Mouse (Mus musculus) midbrain, embryonic 13.5 days (tissue): ENCODE measurements at regions not wholly inside any gene's neighbourhood (a gene's known extent, or its start where the extent isn't known, plus 50 kb on each side); places are given as distances from the start of the nearest gene placed in this dataset.

Experiments used
- ATAC-seq: fragments of 200-750 bp; cut with Nextera tagmentation; 2 replicates; pipeline ENCODE4 v1.8.0; 2017; ENCODE audit warnings: mild to moderate bottlenecking, moderate TSS enrichment, moderate library complexity
- H3K27ac ChIP-seq: fragments of 300-500 bp; sonication (generic); 2 replicates; pipeline ENCODE4 v1.5.1; 2015; ENCODE audit warnings: inconsistent platforms, mild to moderate bottlenecking, moderate library complexity
- H3K27me3 ChIP-seq: fragments of 300-500 bp; sonication (generic); 2 replicates; pipeline ENCODE4 v1.6.1; 2015; ENCODE audit warnings: mild to moderate bottlenecking, inconsistent platforms
- H3K36me3 ChIP-seq: fragments of 300-500 bp; sonication (generic); 2 replicates; pipeline ENCODE4 v1.6.1; 2015; ENCODE audit warnings: mild to moderate bottlenecking, inconsistent platforms
- H3K4me1 ChIP-seq: fragments of 300-500 bp; sonication (generic); replicated peaks from 2 replicates; pipeline ENCODE4 v1.6.1; 2015; ENCODE audit warnings: inconsistent platforms
- H3K4me2 ChIP-seq: fragments of 300-500 bp; sonication (generic); replicated peaks from 2 replicates; pipeline ENCODE4 v1.6.1; 2015; ENCODE audit warnings: moderate library complexity, mild to moderate bottlenecking, inconsistent platforms
- H3K4me3 ChIP-seq: fragments of 300-500 bp; sonication (generic); replicated peaks from 2 replicates; pipeline ENCODE4 v1.5.1; 2015; ENCODE audit warnings: mild to moderate bottlenecking, inconsistent platforms
- H3K9ac ChIP-seq: fragments of 300-500 bp; sonication (generic); replicated peaks from 2 replicates; pipeline ENCODE4 v1.6.1; 2015; ENCODE audit warnings: mild to moderate bottlenecking, inconsistent platforms
- H3K9me3 ChIP-seq: fragments of 300-500 bp; sonication (generic); 2 replicates; pipeline ENCODE4 v1.6.1; 2016; ENCODE audit warnings: mild to moderate bottlenecking, inconsistent platforms
- WGBS: fragments of 180-500 bp; shearing (Covaris S2); methylation state at CpG from one replicate; pipeline ENCODE4 v1.1.7; 2015; 5-methylcytosine and 5-hydroxymethylcytosine counted together

GRCm38 (mm10) chr1:34749161-34750040, 93.5 kb downstream of the Fam168b start:
- ATAC-seq, result peak; percentile 25
- H3K9me3 ChIP-seq, result no peaks in the 10 kb centered on the region
- peaks cover 23% of the 10 kb centered on the region for H3K4me1 ChIP-seq
- no peaks in the 10 kb centered on the region for H3K36me3 ChIP-seq
- peak overlapping the region; percentile 94 for H3K4me2 ChIP-seq
- 14% methylated on average over 14 of the region's 14 CpGs for WGBS
- H3K27ac ChIP-seq, result no peak overlapping the region
- H3K27me3 ChIP-seq, result peaks cover 51% of the 10 kb centered on the region
- peak overlapping the region; percentile 80 for H3K4me3 ChIP-seq
- H3K9ac ChIP-seq, result peak overlapping the region; percentile 84; the same call in 1 of the 2 replicates

- ATAC-seq, result peak; percentile 84
- peak overlapping the region; percentile 80 for H3K4me3 ChIP-seq
- H3K9me3 ChIP-seq, result no peaks in the 10 kb centered on the region
- H3K36me3 ChIP-seq, result no peaks in the 10 kb centered on the region
- peaks cover 54% of the 10 kb centered on the region for H3K27me3 ChIP-seq
- WGBS, result under 1% methylated on average over 84 of the region's 108 CpGs
- H3K9ac ChIP-seq, result peak overlapping the region; percentile 84
- peak overlapping the region; percentile 94 for H3K4me2 ChIP-seq
- H3K27ac ChIP-seq, result no peak overlapping the region
- peaks cover 23% of the 10 kb centered on the region for H3K4me1 ChIP-seq
Measured at GRCm38 (mm10) chr1:34750061-34751054, 92.5 kb downstream of the Fam168b start.

GRCm38 (mm10) chr1:34751128-34751527, 91.7 kb downstream of the Fam168b start:
- 4% methylated on average over 6 of the region's 6 CpGs for WGBS
- Histone ChIP-seq H3K4me1 (peaks cover 23% of the 10 kb centered on the region), H3K36me3 (no peaks in the 10 kb centered on the region), H3K4me2 (peak overlapping the region; percentile 94), H3K4me3 (peak overlapping the region; percentile 80), H3K9ac (peak overlapping the region; percentile 84), H3K27me3 (peaks cover 54% of the 10 kb centered on the region), H3K9me3 (no peaks in the 10 kb centered on the region), H3K27ac (no peak overlapping the region)
- peak; percentile 43 for ATAC-seq

- 55% methylated on average over 5 of the region's 5 CpGs for WGBS
- Histone ChIP-seq H3K27ac (no peak overlapping the region), H3K9me3 (no peaks in the 10 kb centered on the region), H3K27me3 (peaks cover 46% of the 10 kb centered on the region), H3K36me3 (no peaks in the 10 kb centered on the region), H3K9ac (no peak overlapping the region), H3K4me1 (peaks cover 23% of the 10 kb centered on the region), H3K4me3 (no peak overlapping the region), H3K4me2 (no peak overlapping the region)
- no peak for ATAC-seq
Measured at GRCm38 (mm10) chr1:34753581-34753980, 89.3 kb downstream of the Fam168b start.

GRCm38 (mm10) chr1:34760547-34760946, 82.3 kb downstream of the Fam168b start:
- 84% methylated on average over 4 of the region's 4 CpGs for WGBS
- Histone ChIP-seq H3K27ac (no peak overlapping the region), H3K4me3 (no peak overlapping the region)

GRCm38 (mm10) chr1:34761436-34761835, 81.4 kb downstream of the Fam168b start:
- Histone ChIP-seq H3K9me3 (no peaks in the 10 kb centered on the region), H3K27ac (no peak overlapping the region), H3K4me2 (no peak overlapping the region), H3K9ac (no peak overlapping the region), H3K27me3 (no peaks in the 10 kb centered on the region), H3K4me3 (no peak overlapping the region), H3K36me3 (no peaks in the 10 kb centered on the region), H3K4me1 (no peaks in the 10 kb centered on the region)
- ATAC-seq, result no peak

More at GRCm38 (mm10) chr1:34760547-34760946, 82.3 kb downstream of the Fam168b start:
- Histone ChIP-seq H3K9me3 (no peaks in the 10 kb centered on the region), H3K4me1 (no peaks in the 10 kb centered on the region), H3K9ac (no peak overlapping the region), H3K36me3 (no peaks in the 10 kb centered on the region), H3K27me3 (no peaks in the 10 kb centered on the region), H3K4me2 (no peak overlapping the region)
- ATAC-seq, result no peak

GRCm38 (mm10) chr1:34761870-34762269, 81.0 kb downstream of the Fam168b start:
- Histone ChIP-seq H3K4me1 (no peaks in the 10 kb centered on the region), H3K27me3 (no peaks in the 10 kb centered on the region), H3K36me3 (no peaks in the 10 kb centered on the region), H3K4me2 (no peak overlapping the region), H3K9ac (no peak overlapping the region), H3K27ac (no peak overlapping the region), H3K9me3 (no peaks in the 10 kb centered on the region), H3K4me3 (no peak overlapping the region)
- 92% methylated on average over 5 of the region's 5 CpGs for WGBS
- no peak for ATAC-seq
